Mouse (Mus musculus) intestine, embryonic 14.5 days (tissue): ENCODE data around the gene Rfx8. TPM values are rescaled to one million over a fixed set of nuclear protein-coding genes. Genes with fewer than 3 reads are reported as not detected.

ENCODE experiments used
- ATAC-seq: fragments of 200-750 bp; cut with Nextera tagmentation; replicated peaks from 2 replicates; pipeline ENCODE4 v1.8.0; 2017; ENCODE audit warnings: low read depth, moderate number of reproducible peaks, moderate TSS enrichment, moderate library complexity; ENCODE audit not compliant: low FRiP score, low TSS enrichment
- DNase-seq: peaks from one replicate; pipeline ENCODE4 v3.0.0-alpha.2; 2018; ENCODE audit warnings: low spot score
- H3K27ac ChIP-seq: fragments of 300-500 bp; sonication (generic); 2 replicates; pipeline ENCODE4 v1.5.1; 2014; ENCODE audit warnings: low read depth, mild to moderate bottlenecking, control low read depth
- H3K27me3 ChIP-seq: fragments of 300-500 bp; sonication (generic); replicated peaks from 2 replicates; pipeline ENCODE4 v1.6.1; 2014; ENCODE audit warnings: low read length, control low read depth; ENCODE audit not compliant: control insufficient read depth, insufficient read depth
- H3K36me3 ChIP-seq: fragments of 300-500 bp; sonication (generic); 2 replicates; pipeline ENCODE4 v1.6.1; 2014; ENCODE audit warnings: low read length, control low read depth; ENCODE audit not compliant: control insufficient read depth, insufficient read depth
- H3K4me1 ChIP-seq: fragments of 300-500 bp; sonication (generic); replicated peaks from 2 replicates; pipeline ENCODE4 v1.6.1; 2014; ENCODE audit warnings: low read length, control low read depth, mixed read lengths; ENCODE audit not compliant: control insufficient read depth, insufficient read depth
- H3K4me2 ChIP-seq: fragments of 300-500 bp; sonication (generic); 2 replicates; pipeline ENCODE4 v1.6.1; 2014; ENCODE audit warnings: low read length
- H3K4me3 ChIP-seq: fragments of 300-500 bp; sonication (generic); 2 replicates; pipeline ENCODE4 v1.5.1; 2014; ENCODE audit warnings: low read depth, low read length, control low read depth, mixed read lengths
- H3K9ac ChIP-seq: fragments of 300-500 bp; sonication (generic); 2 replicates; pipeline ENCODE4 v1.6.1; 2014; ENCODE audit warnings: mild to moderate bottlenecking, low read length
- H3K9me3 ChIP-seq: fragments of 300-500 bp; sonication (generic); 2 replicates; pipeline ENCODE4 v1.6.1; 2016; ENCODE audit warnings: low read length, control low read depth; ENCODE audit not compliant: control insufficient read depth
- WGBS: fragments of 180-500 bp; shearing (Covaris S2); extraction: QIAGEN DNeasy Blood & Tissue Kit; methylation state at CpG from one replicate; pipeline ENCODE4 v1.1.7; 2014; 5-methylcytosine and 5-hydroxymethylcytosine counted together
- polyA plus RNA-seq: library from polyadenylated mRNA; unstranded; fragments of >200 nt; fragmentation: Nextera tagmentation; extraction: Ambion mirVana; gene quantifications from 2 replicates; pipeline ENCODE4 v1.2.1, GENCODE M21; 2014

Rfx8 gene
- polyA plus RNA-seq, 1 experiment from 2014 or later: not detected

DNA sequence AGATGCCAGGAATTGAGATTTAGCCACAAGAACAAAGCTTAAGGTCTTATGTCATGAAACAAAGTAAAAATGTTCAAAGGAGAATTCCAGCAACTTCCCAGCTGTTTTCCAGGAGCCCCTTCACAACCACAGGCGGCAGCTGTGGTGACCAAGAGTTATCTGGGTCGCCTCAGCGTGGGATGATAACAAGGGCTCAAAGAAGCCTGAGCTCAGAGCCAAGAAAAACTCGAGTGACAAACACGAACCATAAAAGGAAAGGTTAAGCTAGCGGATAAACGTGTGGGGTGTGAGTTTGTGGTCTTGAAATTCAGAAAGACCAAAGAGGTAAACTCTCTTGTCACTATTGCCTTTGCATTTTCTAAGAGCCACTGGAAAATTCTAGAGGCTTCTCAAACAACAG, 25.7 kb upstream of the Rfx8 start:
- H3K27ac ChIP-seq: no peak overlapping the region
- 36% methylated on average over 7 of the region's 7 CpGs for WGBS
- no peak for DNase-seq
- peaks cover 16% of the 10 kb centered on the region for H3K4me1 ChIP-seq
- no peak overlapping the region for H3K4me2 ChIP-seq
- ATAC-seq: no peak
- no peaks in the 10 kb centered on the region for H3K9me3 ChIP-seq
- H3K27me3 ChIP-seq: no peaks in the 10 kb centered on the region
- no peak overlapping the region for H3K4me3 ChIP-seq
- no peak overlapping the region for H3K9ac ChIP-seq
- H3K36me3 ChIP-seq: no peaks in the 10 kb centered on the region

DNA sequence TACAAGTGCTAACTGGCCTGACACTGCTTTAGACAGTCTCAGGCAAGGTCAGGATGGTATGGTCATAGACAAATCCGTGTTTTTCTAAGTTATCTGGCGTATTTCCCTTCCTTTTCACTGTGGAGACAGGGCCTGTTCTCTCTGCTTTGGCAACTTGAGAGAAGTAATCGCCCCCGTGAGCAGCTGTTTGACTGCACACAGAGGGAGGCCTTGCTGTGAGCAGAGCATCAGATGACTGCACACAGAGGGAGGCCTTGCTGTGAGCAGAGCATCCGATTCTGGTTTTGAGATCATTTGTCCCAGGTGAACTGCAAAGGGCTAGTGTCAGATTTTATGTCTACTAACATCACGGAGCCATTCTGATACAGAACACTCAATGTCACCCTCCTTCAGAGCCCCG, 20.2 kb upstream of the Rfx8 start:
- no peak overlapping the region for H3K27ac ChIP-seq

DNA sequence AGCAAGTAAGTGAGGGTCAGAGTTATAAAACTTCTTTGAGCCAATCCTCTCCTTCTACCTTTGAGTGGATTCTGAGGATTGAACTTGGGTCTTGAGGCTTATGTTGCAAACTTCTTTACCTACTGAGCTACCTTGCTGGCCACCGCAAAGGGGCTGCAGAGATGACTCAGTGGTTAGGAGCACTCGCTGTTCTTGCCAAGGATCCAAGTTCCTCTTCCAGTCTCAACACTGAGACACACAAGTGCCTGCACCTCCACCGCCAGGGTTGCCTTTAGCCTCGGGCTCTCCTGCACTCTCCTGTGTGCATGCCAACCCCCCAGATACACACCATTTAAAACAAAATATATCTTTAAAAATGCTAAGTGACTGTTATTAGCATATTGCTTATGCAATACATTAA, 19.2 kb upstream of the Rfx8 start:
- 79% methylated on average over 4 of the region's 4 CpGs for WGBS
- H3K27ac ChIP-seq: no peak overlapping the region
- DNase-seq: no peak
- H3K9ac ChIP-seq: no peak overlapping the region
- H3K4me2 ChIP-seq: no peak overlapping the region
- no peaks in the 10 kb centered on the region for H3K27me3 ChIP-seq
- H3K36me3 ChIP-seq: no peaks in the 10 kb centered on the region
- peaks cover 6% of the 10 kb centered on the region for H3K4me1 ChIP-seq
- H3K9me3 ChIP-seq: no peaks in the 10 kb centered on the region
- no peak overlapping the region for H3K4me3 ChIP-seq
- ATAC-seq: no peak

More for the DNA sequence above, 20.2 kb upstream of the Rfx8 start:
- no peaks in the 10 kb centered on the region for H3K27me3 ChIP-seq
- H3K4me2 ChIP-seq: no peak overlapping the region
- DNase-seq: no peak
- H3K9ac ChIP-seq: no peak overlapping the region
- H3K4me3 ChIP-seq: no peak overlapping the region
- no peak for ATAC-seq
- H3K4me1 ChIP-seq: peaks cover 4% of the 10 kb centered on the region
- H3K36me3 ChIP-seq: no peaks in the 10 kb centered on the region
- 60% methylated on average over 7 of the region's 7 CpGs for WGBS
- no peaks in the 10 kb centered on the region for H3K9me3 ChIP-seq

DNA sequence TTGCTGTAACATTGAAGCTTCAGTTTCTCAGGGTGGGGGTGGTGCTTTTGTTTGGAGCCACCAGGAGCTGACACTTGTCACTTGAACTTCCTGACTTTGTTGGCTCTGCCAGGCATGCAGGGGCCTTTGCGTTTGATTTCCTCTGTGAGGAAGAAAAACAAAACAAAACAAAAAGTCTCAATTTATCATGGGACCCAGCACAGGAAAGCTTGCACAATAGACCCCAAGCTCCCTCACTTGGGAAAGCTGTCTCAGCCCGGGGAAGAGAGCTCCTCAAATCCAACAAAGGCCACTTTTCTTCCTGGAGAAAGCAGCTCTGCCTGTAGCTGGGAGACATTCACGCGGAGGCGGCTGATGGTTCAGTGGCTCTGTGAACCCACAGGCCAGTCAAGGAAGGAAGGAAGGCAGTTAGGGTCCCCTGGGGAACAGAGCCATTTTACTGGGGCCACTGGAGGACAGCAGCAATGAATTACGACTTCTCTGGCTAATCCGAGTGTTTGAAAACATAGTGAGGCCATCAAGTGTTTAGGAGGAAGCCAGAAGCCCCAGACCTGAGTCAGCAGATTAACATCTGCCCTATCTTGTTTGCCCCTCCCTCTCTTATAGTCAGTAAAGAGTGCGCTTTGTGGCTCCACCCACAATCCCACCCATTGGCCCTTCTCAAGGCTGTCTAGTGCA, 15.3 kb upstream of the Rfx8 start:
- Histone ChIP-seq H3K4me2 (no peak overlapping the region), H3K36me3 (no peaks in the 10 kb centered on the region), H3K27me3 (no peaks in the 10 kb centered on the region), H3K9me3 (no peaks in the 10 kb centered on the region), H3K4me1 (peaks cover 13% of the 10 kb centered on the region), H3K4me3 (no peak overlapping the region), H3K27ac (peak overlapping the region; percentile 62), H3K9ac (no peak overlapping the region)
- DNase-seq (no peak), ATAC-seq (no peak)
- 28% methylated on average over 8 of the region's 8 CpGs for WGBS

DNA sequence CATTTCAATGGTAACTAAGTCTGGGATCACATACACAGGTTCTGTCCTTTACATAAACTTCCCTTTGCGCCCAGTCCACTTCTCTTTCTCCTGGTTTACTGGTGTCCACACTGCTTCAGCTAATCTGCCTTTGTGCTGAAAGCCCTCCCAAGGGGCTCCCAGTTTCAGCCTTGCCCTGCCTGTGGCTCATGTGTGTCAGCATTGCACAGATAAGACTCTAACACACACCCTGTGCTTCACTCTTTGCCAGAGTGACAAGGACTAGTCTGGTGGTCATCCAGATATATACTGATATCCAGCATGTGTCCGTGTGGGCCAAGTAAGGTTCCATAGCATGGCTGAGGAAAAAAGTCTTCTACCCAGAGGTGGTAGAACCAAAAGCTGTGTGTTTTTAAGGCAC, 14.7 kb upstream of the Rfx8 start:
- no peaks in the 10 kb centered on the region for H3K36me3 ChIP-seq
- H3K4me3 ChIP-seq: no peak overlapping the region
- peak overlapping the region; percentile 62 for H3K27ac ChIP-seq
- ATAC-seq (no peak), DNase-seq (no peak)
- WGBS: 66% methylated on average over 2 of the region's 2 CpGs
- H3K4me2 ChIP-seq: no peak overlapping the region
- H3K9me3 ChIP-seq: no peaks in the 10 kb centered on the region
- H3K27me3 ChIP-seq: no peaks in the 10 kb centered on the region
- no peak overlapping the region for H3K9ac ChIP-seq
- H3K4me1 ChIP-seq: peaks cover 13% of the 10 kb centered on the region

DNA sequence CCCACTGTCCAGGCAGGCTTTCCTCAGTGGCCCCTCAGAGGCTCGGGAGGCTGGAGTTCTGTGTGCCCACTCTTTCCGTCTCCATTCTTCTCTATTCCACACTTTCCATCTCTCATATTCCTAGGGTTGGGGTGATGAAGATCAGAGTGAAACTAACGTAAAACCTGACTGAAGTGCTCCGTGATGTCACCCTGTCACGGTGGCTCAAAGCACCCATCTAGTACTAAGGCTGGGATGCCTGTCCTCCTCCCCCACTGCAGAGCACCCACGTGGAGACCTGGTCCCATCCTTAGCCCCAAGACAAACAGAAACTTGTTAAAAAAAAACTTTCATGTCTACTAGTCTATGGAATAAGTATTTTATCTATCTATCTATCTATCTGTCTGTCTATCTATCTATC, 14.1 kb upstream of the Rfx8 start:
- H3K9ac ChIP-seq: no peak overlapping the region
- H3K9me3 ChIP-seq: no peaks in the 10 kb centered on the region
- ATAC-seq: no peak
- H3K27me3 ChIP-seq: no peaks in the 10 kb centered on the region
- 88% methylated on average over 6 of the region's 6 CpGs for WGBS
- no peak overlapping the region for H3K4me3 ChIP-seq
- no peaks in the 10 kb centered on the region for H3K36me3 ChIP-seq
- no peak for DNase-seq
- no peak overlapping the region for H3K4me2 ChIP-seq
- H3K4me1 ChIP-seq: peaks cover 13% of the 10 kb centered on the region
- no peak overlapping the region for H3K27ac ChIP-seq

DNA sequence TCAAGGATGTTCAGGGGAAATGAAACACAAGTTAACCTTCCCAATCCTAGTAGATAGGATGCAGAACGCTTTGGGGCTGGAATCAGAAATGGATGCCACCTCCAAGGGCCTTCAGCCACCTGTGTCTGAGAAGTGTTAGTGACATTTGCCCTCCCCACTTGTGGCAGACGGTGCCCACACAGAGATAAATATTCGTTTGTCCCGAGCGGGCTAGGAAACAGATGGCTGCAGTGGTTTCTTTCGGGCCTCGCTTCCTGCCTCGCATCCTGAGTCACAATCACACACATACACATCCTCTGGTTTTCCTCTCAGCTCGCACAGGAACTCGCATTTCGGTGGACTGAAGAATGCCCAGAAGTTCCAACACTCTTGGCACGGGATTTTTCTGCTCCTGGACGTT, 13.5 kb upstream of the Rfx8 start:
- 80% methylated on average over 13 of the region's 13 CpGs for WGBS
- H3K36me3 ChIP-seq: no peaks in the 10 kb centered on the region

DNA sequence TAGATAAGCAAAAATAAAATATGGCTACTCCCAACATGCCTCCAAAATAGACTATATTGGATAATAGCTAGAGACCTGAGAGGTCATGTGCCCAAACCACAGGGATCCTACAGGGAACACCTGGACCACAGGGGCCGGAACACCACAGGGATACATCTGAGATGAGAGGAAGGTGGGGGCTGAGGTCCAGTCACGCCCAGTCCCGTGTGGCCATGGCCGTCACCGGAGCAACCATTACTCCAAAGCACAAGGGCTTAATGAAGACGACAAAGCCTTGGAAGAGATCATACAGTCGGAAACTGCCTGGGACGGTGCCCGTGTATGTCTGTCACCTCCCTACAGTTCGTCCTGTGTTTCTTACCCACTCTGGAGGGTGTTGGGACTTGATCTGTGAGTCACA, 13.1 kb upstream of the Rfx8 start:
- Histone ChIP-seq H3K4me2 (no peak overlapping the region), H3K9me3 (no peaks in the 10 kb centered on the region), H3K4me3 (no peak overlapping the region), H3K9ac (no peak overlapping the region), H3K4me1 (peaks cover 13% of the 10 kb centered on the region), H3K27ac (0 out of 2 replicates have a peak overlapping the region, but pooled peaks have one; percentile 40), H3K36me3 (no peaks in the 10 kb centered on the region), H3K27me3 (no peaks in the 10 kb centered on the region)
- ATAC-seq (no peak), DNase-seq (no peak)
- 94% methylated on average over 10 of the region's 10 CpGs for WGBS

More for the DNA sequence above, 13.5 kb upstream of the Rfx8 start:
- H3K9ac ChIP-seq: no peak overlapping the region
- H3K4me1 ChIP-seq: peaks cover 13% of the 10 kb centered on the region
- no peak overlapping the region for H3K4me2 ChIP-seq
- no peak for DNase-seq
- no peaks in the 10 kb centered on the region for H3K9me3 ChIP-seq
- H3K27ac ChIP-seq: 0 out of 2 replicates have a peak overlapping the region, but pooled peaks have one; percentile 40
- no peak overlapping the region for H3K4me3 ChIP-seq
- no peaks in the 10 kb centered on the region for H3K27me3 ChIP-seq
- no peak for ATAC-seq

DNA sequence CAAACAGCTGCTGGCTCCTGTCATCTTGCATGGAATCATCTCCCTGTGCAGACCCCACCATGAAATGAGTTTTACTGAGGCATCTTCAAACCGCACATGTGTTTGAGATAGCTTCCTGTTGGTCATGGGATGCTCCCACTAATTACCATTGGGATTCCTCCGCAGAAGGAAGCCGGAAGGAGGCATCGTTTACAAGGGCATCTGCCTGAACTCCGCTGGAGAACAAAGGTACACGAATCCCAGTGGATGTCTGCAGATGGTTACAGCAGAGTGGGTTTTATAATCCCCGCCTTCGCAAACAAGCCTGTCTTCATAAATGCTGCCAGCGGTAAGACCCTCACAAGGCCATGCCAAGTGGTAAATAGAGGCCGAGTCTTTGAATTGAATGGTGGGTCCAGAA, 11.3 kb upstream of the Rfx8 start:
- Histone ChIP-seq H3K27ac (no peak overlapping the region), H3K4me1 (peaks cover 13% of the 10 kb centered on the region), H3K4me2 (no peak overlapping the region), H3K36me3 (no peaks in the 10 kb centered on the region), H3K27me3 (no peaks in the 10 kb centered on the region), H3K9me3 (no peaks in the 10 kb centered on the region), H3K9ac (no peak overlapping the region), H3K4me3 (no peak overlapping the region)
- DNase-seq (no peak), ATAC-seq (no peak)
- 62% methylated on average over 10 of the region's 10 CpGs for WGBS
